Mouse (Mus musculus): ENCODE data around the gene Lipt2.

DNA sequence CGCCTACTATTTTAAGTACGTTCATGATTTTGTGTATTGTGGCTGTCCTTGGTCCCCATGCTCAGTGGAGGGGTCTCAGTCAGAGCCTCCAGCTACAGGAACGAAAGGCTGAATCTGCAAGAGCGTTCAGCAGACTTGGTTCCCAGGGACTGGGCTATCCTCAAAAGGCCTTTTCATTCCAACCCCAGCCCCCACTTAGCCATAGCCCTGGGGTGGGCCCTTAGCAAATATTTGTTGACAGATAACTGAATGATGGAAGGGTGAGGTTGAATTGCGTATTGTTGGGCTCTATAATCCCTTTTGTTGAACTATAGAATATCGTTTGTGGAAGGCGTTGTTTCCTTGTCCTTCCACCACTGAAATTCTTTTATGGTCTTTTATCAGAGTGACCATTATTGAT is 32.6 kb upstream of the Lipt2 start:
- TF ChIP-seq CTCF (IDR thresholded peaks at IDR 0.05; ENCODE audit: low read depth, low read length) (no peak), POLR2A (IDR thresholded peaks at IDR 0.05; ENCODE audit: borderline replicate concordance, low read depth, low read length) (no peak)
